Mouse (Mus musculus) kidney, adult 8-10 months (tissue): ENCODE measurements around the gene Ldhb.
"Not testable (repeated sequence)": the region's sequence is repeated elsewhere in the genome, so short reads cannot be mapped to it uniquely, and the experiment has no call there.

ENCODE experiments used
- DNase-seq, 2 experiments: peaks; one replicate each; pipeline ENCODE4 v3.0.0; 2022

The Ldhb gene

GRCm38 (mm10) chr6:142511516-142512135 lies 3.9 kb upstream of the Ldhb start:
- no peak for DNase-seq

- DNase-seq: no peak
These were observed 906 bp upstream of the Ldhb start for GRCm38 (mm10) chr6:142508663-142509062.

GRCm38 (mm10) chr6:142507033-142507784 lies 548 bp downstream of the Ldhb start:
- DNase-seq: no peak

- DNase-seq: no peak
These were observed 1.3 kb downstream of the Ldhb start for GRCm38 (mm10) chr6:142506338-142507032.

GRCm38 (mm10) chr6:142503601-142504000 lies 4.2 kb downstream of the Ldhb start:
- peak in 1 of 2 experiments; percentile 21 for DNase-seq

- peak; percentile 63 to 85 for DNase-seq
These were observed 5.1 kb downstream of the Ldhb start for GRCm38 (mm10) chr6:142502519-142503125.

GRCm38 (mm10) chr6:142490114-142490513 lies 17.6 kb downstream of the Ldhb start:
- not testable (repeated sequence) for DNase-seq

- DNase-seq: no peak
These were observed 20.1 kb downstream of the Ldhb start for GRCm38 (mm10) chr6:142487638-142488037.

GRCm38 (mm10) chr6:142485478-142486123 lies 22.2 kb downstream of the Ldhb start:
- no peak for DNase-seq

- peak in 1 of 2 experiments; percentile 39 for DNase-seq
These were observed 30.5 kb downstream of the Ldhb start for GRCm38 (mm10) chr6:142477239-142477638.

GRCm38 (mm10) chr6:142472801-142473203 lies 35.0 kb downstream of the Ldhb start, which contains the start of gene Gys2:
TSS of gene Gys2 (minus strand) at chr6:142473109.
- peak; percentile 57 to 62 for DNase-seq

- no peak for DNase-seq
These were observed 36.6 kb downstream of the Ldhb start for GRCm38 (mm10) chr6:142471141-142471540.

GRCm38 (mm10) chr6:142469602-142470001 lies 38.2 kb downstream of the Ldhb start:
- no peak for DNase-seq

GRCm38 (mm10) chr6:142462194-142462593 lies 45.6 kb downstream of the Ldhb start:
- DNase-seq: no peak

GRCm38 (mm10) chr6:142459017-142459678 lies 48.6 kb downstream of the Ldhb start:
- no peak for DNase-seq

GRCm38 (mm10) chr6:142458010-142458409 lies 49.7 kb downstream of the Ldhb start:
- no peak for DNase-seq

- no peak for DNase-seq
These were observed 52.3 kb downstream of the Ldhb start for GRCm38 (mm10) chr6:142455314-142455996.

GRCm38 (mm10) chr6:142453311-142453710 lies 54.4 kb downstream of the Ldhb start:
- DNase-seq: no peak

GRCm38 (mm10) chr6:142451381-142451780 lies 56.4 kb downstream of the Ldhb start:
- DNase-seq: peak; percentile 5 to 7
